Mouse (Mus musculus): ENCODE measurements around the gene Acsl4.

Acsl4 gene

GRCm38 (mm10) chrX:142358427-142358826 lies 31.9 kb downstream of the Acsl4 start:
- no peak for DNase-seq (ENCODE audit: low spot score in 2 of 2)

- DNase-seq (ENCODE audit: low spot score in 2 of 2) = no peak
Measured at GRCm38 (mm10) chrX:142336207-142336606, 54.1 kb downstream of the Acsl4 start.

- DNase-seq (ENCODE audit: low spot score in 2 of 2) = no peak
Measured at GRCm38 (mm10) chrX:142335502-142335901, 54.8 kb downstream of the Acsl4 start.

GRCm38 (mm10) chrX:142325760-142326159 lies 64.6 kb downstream of the Acsl4 start:
- no peak for DNase-seq (ENCODE audit: low spot score in 2 of 2)

GRCm38 (mm10) chrX:142316106-142316505 lies 74.2 kb downstream of the Acsl4 start:
- no peak for DNase-seq (ENCODE audit: low spot score in 2 of 2)

- DNase-seq (ENCODE audit: low spot score in 2 of 2) = no peak
Measured at GRCm38 (mm10) chrX:142315270-142315669, 75.1 kb downstream of the Acsl4 start.

GRCm38 (mm10) chrX:142314307-142315024 lies 75.9 kb downstream of the Acsl4 start:
- DNase-seq (ENCODE audit: low spot score in 2 of 2) = peak; percentile 57 to 68

GRCm38 (mm10) chrX:142310431-142310830 lies 79.9 kb downstream of the Acsl4 start:
- no peak for DNase-seq (ENCODE audit: low spot score in 2 of 2)

- no peak for DNase-seq (ENCODE audit: low spot score in 2 of 2)
Measured at GRCm38 (mm10) chrX:142305869-142306581, 84.3 kb downstream of the Acsl4 start, which contains the start of gene Kcne1l. TSS of gene Kcne1l (minus strand) at chrX:142306294.

- no peak for DNase-seq (ENCODE audit: low spot score in 2 of 2)
Measured at GRCm38 (mm10) chrX:142305010-142305868, 85.1 kb downstream of the Acsl4 start.

GRCm38 (mm10) chrX:142304592-142304991 lies 85.7 kb downstream of the Acsl4 start:
- no peak for DNase-seq (ENCODE audit: low spot score in 2 of 2)

GRCm38 (mm10) chrX:142303456-142303855 lies 86.9 kb downstream of the Acsl4 start:
- no peak for DNase-seq (ENCODE audit: low spot score in 2 of 2)

GRCm38 (mm10) chrX:142285905-142286304 lies 104.4 kb downstream of the Acsl4 start:
- DNase-seq (ENCODE audit: low spot score in 2 of 2) = no peak

- DNase-seq (ENCODE audit: low spot score in 2 of 2) = no peak
Measured at GRCm38 (mm10) chrX:142276573-142276972, 113.8 kb downstream of the Acsl4 start.

GRCm38 (mm10) chrX:142276031-142276430 lies 114.3 kb downstream of the Acsl4 start:
- DNase-seq (ENCODE audit: low spot score in 2 of 2) = no peak

Data from right cerebral cortex, postnatal 36 days (tissue).